Mouse (Mus musculus) T-cell, adult 2 months (primary cell): Measurements from ENCODE around the gene Lgi1.

Source experiments
- DNase-seq: peaks from one replicate; pipeline ENCODE4 v3.0.0; 2022; ENCODE audit warnings: low spot score

The Lgi1 gene

DNA sequence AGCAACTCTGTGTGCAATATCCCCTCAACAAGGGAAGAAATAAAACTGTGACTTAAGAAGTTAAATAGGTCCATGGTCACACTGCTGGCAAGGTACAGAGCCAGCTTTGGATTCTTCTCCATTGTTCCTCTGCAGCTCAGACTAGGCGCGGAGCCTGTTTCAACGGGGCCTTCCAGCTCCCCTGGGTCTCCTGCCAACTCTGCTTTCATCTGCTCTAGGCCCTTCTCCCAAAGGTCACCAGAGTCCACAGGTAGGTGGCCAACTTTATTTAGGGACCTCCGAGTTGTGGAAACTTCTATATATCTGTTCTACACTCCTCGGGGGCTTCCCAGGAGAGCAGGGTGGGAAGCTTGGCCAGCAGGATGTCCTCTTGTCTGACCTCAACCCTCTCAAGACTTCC lies 3.0 kb upstream of the Lgi1 start:
- DNase-seq: no peak

DNA sequence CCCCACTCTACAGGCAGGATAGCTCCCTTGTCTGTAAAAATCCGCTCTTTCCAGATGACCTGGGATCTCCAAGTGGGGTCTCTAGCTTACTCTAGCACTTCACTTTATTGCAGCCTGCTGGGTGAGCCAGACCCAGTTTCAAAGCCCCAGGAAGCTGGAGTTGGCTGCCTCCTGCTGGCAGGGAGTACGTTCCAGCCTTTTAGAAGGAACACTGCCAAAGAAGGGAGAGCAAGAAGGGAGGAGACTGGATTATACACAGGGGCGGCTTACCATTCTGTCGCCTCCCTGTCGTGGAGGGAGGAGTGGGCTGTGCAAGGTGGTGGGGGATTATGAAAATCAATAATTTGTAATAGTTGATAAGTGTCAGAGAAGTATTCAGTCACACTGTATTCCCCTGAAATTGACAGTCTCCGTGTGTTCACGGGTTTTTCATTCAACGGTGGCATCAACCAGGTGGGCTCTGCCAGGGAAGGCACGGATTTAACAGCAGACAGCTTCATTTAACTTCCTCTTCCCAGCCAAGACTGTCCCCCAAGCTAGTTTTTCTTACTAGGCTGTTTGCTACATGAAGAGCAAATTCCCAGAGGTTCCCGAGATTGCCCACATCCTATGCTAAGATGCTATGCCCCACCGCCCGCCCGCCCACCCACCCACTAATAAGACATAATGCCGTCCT lies 369 bp upstream of the Lgi1 start:
- no peak for DNase-seq

DNA sequence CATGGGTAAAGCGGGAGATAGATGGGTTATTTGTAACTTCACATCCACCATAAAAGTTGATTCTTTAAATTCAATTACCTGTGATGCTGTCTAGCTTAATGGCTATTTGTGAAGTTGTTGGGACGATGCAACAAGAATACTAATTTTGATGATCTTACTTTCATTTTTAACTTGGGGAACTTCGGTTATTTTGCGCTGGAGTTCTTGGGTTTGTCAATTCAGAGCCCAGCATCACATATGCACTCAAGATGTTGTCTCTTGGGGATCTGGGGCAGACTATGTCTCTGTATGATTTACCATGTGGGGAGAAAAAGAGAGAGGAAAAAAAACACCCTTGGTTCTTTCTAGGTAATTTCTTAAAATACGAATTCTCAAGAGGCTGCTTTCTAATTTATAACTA lies 1.4 kb downstream of the Lgi1 start:
- DNase-seq: no peak

DNA sequence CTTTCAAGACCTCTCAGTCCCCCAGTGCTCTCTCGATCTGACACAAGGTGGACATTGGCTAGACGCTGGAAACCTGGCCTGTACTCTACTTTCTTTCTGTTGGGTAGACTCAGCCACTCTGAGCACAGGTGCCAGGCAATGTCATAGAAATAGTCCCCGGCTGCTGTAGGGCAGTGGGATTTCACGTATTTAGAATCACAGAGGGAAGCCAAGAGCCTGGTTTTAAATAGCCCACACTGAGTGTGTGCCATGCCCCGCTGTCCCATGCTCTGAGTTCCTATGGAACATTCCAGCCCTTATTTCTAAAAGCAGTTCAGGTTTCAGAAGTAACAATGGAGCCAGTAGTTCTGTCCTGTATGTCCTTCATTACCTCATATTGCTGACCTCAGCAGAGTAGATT lies 3.1 kb downstream of the Lgi1 start:
- no peak for DNase-seq

DNA sequence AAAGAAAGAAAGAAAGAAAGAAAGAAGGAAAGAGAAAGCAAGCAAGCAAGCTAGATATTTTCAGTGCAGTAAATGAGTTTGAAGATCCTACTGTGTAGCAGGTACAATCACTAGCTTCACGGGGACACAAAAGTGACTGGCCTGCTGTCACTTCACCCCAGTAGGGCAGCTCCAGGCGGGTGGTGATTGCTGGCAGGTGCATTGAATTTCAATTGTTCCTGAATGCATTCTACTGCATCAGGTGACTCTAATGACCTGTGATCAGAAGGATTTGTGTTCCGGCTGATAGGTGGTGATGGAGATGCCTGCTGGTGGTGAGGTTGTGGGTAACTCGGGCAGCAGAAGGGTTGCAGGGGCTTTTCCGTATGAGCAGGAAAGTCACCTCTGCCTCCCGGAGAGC lies 6.7 kb downstream of the Lgi1 start:
- no peak for DNase-seq

DNA sequence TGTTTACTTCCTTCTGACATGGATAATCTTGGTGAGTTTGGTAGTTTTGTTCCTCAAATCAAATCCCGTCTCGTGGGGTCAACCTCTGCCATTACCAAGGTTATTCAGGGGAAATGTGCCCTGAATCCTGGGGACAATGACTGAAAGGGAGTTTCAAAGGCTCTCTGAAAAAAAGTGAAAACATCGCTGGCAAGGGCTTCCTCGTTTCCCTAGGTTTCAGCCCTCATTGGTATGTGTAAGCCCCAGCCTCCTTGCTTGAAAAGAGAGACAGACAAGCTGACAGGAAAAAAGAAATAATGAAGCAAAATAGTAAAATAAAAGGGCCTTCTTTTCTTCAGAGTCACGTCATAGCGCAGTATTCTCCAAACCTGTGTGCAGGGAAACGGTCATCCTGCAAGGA lies 9.5 kb downstream of the Lgi1 start:
- no peak for DNase-seq

DNA sequence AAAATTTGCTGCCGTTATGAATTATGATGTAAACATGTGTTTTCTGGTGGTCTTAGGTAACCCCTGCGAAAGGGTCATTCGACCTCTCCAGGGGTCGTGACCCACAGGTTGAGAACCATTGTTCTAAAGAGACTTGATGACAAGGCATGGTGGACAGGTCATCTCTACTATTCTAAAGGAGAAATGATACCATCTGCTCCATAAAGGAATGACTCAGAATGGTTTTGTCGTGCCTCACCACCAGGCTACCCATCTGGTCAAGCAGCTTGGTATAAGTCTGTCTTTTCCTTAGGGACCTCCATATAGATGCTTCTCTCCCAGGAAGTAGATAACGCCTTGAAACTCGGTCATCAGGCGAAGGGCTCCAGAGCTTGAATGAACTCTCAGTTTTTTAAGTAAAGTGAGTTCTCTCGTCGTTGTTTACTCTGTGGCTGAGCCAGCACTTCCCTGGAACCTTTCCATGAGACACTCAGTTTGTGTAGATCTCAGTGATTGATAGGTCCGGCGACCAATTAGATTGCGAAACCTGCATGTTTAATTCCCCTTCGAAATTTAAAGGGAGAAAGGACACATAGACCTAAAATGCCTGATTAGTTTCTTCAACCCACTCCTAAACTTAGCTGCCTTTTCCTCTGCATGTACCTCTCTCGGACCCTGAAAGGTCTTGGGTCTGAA lies 10.5 kb downstream of the Lgi1 start:
- DNase-seq: no peak

DNA sequence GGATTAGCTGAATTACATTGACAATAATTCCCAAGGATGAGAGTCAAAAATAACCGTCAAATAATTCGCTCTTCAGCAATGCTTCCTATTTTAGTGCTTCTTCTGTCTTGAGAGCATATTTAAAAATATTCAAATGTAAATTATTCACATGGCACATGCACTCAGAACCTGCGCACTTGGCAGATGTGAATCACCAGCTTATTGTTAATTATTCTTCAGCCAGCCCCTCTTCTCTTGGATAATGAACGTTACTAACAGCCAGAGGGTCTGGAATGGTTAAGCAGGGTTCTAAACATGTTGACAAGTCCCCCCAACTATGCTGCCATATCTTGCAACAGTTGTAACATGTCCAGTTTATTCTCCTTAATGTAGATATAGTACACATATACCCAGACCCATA lies 11.9 kb downstream of the Lgi1 start:
- no peak for DNase-seq

DNA sequence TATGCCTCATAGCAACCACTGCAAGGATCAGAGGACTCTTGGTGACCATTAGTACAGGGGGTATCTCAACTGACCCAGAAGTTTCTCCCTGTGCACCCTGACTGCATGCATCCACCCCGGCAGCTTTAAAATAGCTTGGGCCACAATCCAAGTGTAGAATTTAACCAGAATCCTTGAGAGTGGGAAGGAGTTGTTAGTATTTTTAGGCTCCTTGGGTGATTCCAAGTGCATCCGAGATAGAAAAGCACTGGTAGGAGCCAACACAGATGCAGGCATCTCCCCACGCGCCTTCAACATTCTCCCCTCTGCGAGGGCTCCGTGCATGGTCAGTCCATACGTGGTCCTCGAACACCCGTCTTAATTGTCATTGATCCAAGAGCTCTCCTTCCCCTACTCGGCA lies 15.9 kb downstream of the Lgi1 start:
- DNase-seq: no peak

DNA sequence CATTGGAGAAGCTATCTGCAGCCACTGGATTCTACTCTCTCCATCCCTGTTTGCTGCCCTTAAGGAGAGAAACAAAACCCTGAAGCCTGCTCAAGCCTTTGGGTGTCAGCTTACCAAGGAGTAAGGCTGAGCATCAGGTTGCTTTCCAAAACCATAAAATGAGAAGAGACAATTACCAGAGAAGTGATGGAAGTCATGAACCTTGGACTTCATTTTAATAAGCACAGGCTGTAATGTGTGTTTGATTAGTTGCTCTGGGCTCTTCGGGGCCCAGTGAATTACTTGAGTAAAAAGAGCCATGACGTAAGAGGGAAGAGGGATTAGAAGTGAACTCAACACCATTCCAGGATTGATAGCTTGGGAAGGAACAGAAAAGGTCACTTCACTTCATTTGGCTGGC lies 18.1 kb downstream of the Lgi1 start:
- DNase-seq: no peak

DNA sequence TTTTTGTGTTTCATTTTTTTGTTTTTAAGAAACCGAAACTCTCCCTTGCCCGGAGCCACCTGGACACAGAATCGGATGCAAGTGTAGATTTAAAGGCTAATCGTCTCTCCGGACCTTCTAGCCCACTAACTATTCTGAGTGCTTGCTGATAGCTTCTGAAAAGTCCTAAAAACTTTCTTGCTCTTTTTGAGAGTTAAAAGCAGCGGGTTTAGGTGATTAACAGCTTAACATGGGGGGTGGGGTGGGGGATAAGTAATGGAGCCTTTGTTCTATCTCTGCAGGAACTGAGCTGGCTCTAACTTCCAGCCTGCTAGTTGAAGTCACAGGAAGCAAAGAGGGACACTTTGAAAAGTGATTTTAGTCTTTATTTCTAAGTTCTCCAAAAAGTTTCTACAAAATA lies 24.2 kb downstream of the Lgi1 start:
- no peak for DNase-seq

DNA sequence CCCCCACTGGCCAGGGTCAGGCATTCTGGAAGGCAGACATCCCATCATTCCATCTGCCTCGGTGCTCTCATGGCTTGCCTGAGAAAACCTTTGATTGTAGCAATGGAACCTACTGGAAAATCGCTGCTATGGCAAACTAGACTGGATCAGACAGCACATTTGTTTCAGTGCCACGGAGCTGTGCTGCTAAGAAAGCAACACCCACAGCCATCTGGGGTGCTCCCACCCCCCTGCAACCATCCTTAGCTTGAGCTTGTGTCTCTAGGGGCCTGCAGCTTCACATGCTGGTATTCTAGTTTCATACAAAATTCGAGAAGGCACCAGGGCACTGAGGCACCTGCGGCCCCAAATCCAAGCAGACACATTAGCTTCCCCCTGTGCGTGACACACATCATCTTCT lies 27.1 kb downstream of the Lgi1 start:
- DNase-seq: no peak

DNA sequence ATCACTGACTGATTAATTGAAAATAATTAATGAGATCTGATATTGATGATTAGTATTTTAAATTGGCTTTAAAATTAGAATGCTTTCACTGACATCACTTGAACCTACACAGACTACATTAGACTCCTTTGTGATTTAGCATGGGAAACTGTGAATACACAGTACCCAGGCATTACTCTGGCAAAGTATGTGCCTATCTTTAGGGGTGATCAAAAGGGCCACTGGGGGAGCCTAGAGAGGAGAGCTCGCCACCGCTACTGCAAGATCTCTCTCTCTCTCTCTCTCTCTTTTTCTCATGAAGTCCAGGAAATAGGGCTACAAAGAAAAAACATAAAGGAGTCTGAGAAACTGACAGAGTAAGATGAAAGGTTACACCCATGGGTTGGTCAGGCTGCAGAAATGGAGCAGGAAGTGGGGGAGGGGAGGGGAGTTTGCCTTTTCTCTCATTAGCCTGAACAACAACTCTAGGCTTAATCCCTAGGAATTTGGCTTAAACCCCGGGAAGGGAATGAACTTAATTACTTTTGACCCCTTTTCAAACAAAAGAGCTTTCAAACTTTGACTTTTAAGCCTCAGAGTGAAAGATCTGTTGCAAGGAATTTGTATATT lies 33.8 kb downstream of the Lgi1 start:
- peak; percentile 43 for DNase-seq

DNA sequence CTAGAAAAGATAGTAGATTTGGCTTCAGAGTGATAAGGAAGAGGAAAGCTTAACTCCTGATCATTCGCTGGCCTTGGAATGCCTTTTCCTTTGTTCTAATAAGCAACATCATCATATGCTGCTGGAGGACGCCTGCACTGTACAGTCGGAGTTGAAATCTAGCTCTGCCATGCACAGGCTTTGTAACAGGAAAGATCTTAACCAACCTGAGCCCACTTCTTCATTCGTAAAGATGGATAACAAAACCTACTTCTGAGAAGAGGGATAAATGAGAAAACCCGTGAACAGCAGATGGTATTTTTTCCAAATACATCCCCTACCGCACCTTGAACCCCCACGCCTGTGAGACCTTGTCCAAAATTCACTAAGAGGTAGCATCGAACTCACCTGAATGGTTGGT lies 43.8 kb downstream of the Lgi1 start:
- no peak for DNase-seq

DNA sequence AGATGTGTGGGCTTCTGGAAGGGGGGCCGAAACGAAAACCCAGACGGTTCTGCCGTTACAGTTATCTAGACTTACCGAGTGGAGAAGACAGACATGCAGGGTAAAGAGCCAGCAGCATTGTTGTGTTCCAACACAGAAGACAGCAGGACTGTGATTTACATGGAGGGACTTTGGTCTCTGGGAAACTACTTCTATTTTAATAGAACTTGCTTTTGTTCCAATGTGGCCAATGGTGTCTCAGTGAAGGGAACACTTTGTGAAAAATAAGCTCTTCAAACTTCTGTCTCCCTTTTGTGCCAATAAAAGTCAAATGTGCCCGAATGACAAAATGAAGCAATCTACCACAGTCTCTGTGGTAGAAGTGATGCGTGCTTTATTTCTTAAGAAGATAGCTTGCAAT lies 50.8 kb downstream of the Lgi1 start:
- no peak for DNase-seq

DNA sequence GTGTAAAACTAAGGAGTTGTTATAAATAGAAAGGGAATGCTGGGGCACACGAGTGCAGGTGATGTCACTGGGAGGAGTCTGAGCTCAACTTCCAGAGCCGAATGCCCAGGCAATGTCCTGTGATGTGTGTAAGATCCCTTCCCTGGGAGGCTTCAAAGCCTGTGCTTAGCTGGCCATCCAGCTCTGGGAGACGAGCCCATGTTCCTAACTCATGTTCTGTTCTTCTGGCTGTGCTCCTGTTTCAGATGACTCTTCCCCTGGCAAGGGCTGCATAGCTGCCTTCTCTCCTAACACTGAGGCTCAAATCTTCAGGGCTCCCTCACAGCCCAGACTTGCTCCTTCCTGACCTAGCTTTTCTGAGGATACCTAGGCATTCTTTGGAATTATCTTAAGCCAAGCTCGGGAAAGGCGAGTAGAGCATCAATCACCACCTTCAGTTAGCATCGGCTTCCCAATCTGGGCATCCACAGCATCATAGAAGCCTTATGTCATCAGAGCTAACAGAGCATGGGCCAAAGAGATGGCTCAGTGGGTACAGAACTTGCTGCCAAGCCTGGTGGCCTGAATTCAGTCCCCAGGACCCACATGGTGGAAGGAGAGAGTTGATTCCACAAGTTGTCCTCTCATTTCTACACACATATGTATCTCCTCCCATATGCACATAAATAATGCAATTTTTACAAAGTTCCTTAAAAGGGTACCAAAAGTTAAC lies 52.4 kb downstream of the Lgi1 start:
- no peak for DNase-seq

DNA sequence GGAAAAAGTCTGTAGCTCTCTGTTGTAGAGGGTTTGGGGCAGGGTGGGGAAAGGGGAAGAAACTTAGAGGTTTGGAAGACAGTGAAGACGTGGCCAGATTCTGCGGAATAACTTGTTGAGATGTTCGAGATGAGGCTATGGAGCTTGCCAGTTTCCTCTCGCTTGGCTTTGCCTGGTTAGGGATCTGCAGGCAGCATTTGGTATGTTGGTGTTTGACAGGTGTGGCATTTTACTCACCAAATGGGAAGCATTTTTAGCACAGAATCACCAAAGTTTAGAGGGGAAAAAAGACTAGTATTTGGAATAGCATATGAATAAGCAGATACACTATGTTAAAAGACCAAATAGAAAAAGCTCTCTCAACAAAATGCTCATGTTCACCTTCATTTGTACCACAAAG lies 54.0 kb downstream of the Lgi1 start:
- no peak for DNase-seq

DNA sequence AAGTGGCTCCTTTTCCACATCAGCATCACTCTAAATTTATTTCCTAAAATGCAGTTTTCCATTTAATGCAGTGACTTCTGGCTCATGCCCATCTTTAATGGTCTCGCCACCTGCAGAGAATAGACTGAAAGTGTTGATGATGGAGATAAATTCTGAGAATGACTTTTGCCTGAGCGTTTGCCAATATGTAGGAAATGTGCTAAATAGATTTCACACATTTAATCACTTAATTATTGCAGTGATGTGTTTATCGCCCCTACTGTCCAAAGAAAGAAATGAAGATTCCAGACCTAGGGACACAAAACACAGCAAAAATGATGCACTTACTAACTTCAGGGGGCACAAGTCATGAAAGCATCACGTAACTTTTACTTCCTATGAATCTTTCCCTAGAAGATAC lies 54.8 kb downstream of the Lgi1 start:
- DNase-seq: no peak

DNA sequence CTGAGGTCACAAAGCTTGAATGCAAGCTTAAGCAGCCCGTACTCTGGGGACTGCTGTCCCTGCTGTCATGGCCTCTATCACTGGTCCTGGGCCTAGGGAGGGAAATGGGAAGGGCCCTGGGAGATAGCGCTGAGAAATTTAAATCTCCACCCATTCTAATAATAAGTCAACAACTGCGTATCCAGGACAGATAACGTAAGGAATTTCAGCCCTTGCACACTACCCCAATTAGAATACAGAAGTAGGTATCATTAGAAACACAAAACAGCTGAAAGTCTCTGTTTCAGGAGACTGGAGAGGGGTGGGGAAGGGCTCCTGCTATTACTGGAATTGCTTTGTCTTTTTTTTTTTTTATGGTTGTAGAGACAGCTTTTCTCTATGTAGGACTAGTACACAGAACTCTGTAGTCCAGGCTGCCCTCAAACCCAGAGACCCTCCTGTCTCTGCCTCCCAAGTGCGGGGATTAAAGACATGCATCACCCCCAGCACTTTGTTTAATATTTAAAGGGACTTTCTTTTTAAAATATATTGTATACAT lies 56.4 kb downstream of the Lgi1 start:
- no peak for DNase-seq

DNA sequence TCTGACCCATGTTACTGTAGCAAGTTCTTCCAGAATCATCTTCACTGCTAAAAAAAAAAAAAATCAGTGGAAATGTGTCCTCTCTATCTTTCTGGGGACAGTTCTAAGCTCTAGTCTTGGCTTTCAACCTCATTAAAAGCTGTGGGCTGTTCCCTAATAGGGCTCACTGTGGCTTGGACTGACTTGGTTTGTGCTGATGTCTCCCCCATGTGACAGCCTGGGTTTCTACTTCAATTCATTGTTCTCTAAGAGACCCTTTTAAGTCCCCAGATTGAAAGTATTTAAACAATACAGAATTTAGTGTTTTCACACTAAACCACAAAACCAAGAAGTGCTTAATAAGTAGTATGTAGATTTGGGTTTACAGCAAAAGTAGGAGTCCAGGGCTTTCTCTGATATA lies 59.4 kb downstream of the Lgi1 start:
- no peak for DNase-seq

DNA sequence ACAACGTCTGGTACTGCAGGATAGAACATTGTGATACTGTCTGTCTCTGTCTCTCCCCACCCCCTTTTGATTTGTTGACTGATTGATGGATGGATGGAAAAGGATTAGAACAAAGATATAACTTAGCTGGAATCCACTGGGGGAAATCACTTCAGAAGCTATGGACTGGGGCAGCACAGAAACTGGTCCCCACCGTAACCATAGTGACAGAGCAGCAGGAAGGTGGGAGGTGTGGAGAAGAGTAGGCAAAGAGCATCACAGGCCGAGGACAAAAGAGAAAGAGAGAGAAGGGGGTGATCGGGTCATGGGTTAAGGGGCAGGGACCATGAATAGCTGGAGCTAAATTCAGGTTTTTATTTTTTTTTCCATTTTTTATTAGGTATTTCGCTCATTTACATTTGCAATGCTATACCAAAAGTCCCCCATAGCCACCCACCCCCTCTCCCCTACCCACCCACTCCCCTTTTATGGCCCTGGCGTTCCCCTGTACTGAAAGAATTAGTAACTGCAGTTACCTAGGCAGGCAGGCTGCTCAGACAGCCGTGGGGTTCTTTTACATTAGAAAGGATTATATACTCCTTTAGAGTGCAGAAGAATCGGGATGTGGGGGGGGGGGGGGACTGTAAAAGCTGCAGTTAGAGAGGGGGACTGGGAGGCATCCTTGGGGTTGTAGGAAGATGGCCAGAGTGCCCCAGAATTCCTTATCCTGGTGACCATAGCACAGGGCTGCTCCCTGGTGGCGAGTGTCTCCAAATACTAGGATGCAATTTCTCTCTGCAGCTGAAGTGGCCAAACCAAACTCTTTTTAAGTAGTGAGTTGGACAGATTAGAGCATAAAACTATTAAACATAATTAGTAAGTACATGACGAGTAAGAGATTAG lies 60.1 kb downstream of the Lgi1 start:
- no peak for DNase-seq

DNA sequence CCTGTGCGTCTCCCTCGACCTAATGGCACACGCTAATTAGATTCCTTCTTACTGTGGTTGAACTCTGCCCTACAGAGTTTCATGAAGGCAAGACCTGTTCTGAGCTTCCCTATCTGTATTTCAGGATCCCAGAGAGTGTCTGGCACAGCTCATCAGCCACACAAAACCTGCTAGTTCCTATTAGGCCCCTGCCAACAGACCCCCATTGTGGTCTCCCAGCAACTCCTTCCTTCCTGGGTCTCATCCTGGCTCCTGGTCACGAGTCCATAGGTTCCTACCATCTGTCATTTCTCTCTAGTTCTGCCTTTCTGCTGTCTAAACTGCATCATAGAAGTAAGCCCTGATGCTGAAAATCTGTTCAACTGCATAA lies 60.7 kb downstream of the Lgi1 start:
- DNase-seq: no peak
